Mouse (Mus musculus) hindbrain, embryonic 11.5 days (tissue): ENCODE measurements around the gene Sema4b. TPM values are rescaled to one million over a fixed set of nuclear protein-coding genes. Genes with fewer than 3 reads are reported as not detected.

ENCODE experiments used
- ATAC-seq: fragments of 200-750 bp; cut with Nextera tagmentation; 2 replicates; pipeline ENCODE4 v1.8.0; 2017; ENCODE audit warnings: mild to moderate bottlenecking, moderate TSS enrichment, moderate library complexity; ENCODE audit not compliant: low FRiP score
- DNase-seq: peaks from one replicate; pipeline ENCODE4 v3.0.0-alpha.2; 2015; ENCODE audit warnings: low spot score
- H3K27ac ChIP-seq: fragments of 300-500 bp; sonication (generic); 2 replicates; pipeline ENCODE4 v1.5.1; 2014; ENCODE audit warnings: mild to moderate bottlenecking, low read depth, low read length
- H3K27me3 ChIP-seq: fragments of 300-500 bp; sonication (generic); 2 replicates; pipeline ENCODE4 v1.6.1; 2014; ENCODE audit warnings: mild to moderate bottlenecking, low read length, moderate library complexity, mixed read lengths; ENCODE audit not compliant: control insufficient read depth, insufficient read depth
- H3K36me3 ChIP-seq: fragments of 300-500 bp; sonication (generic); 2 replicates; pipeline ENCODE4 v1.6.1; 2014; ENCODE audit warnings: mild to moderate bottlenecking, low read length, moderate library complexity, mixed read lengths; ENCODE audit not compliant: control insufficient read depth, insufficient read depth
- H3K4me1 ChIP-seq: fragments of 300-500 bp; sonication (generic); replicated peaks from 2 replicates; pipeline ENCODE4 v1.6.1; 2014; ENCODE audit warnings: low read length, mixed read lengths; ENCODE audit not compliant: control insufficient read depth, insufficient read depth
- H3K4me2 ChIP-seq: fragments of 300-500 bp; sonication (generic); replicated peaks from 2 replicates; pipeline ENCODE4 v1.6.1; 2014; ENCODE audit warnings: mild to moderate bottlenecking, low read depth, low read length
- H3K4me3 ChIP-seq: fragments of 300-500 bp; sonication (generic); 2 replicates; pipeline ENCODE4 v1.5.1; 2014; ENCODE audit warnings: low read depth, low read length
- H3K9ac ChIP-seq: fragments of 300-500 bp; sonication (generic); 2 replicates; pipeline ENCODE4 v1.6.1; 2014; ENCODE audit warnings: low read depth, low read length
- H3K9me3 ChIP-seq: fragments of 300-500 bp; sonication (generic); 2 replicates; pipeline ENCODE4 v1.6.1; 2016; ENCODE audit warnings: low read length; ENCODE audit not compliant: control insufficient read depth
- WGBS: fragments of 180-500 bp; shearing (Covaris S2); extraction: QIAGEN DNeasy Blood & Tissue Kit; methylation state at CpG from one replicate; pipeline ENCODE4 v1.1.7; 2014; 5-methylcytosine and 5-hydroxymethylcytosine counted together
- polyA plus RNA-seq: library from polyadenylated mRNA; unstranded; fragments of >200 nt; fragmentation: Nextera tagmentation; extraction: Ambion mirVana; gene quantifications from 2 replicates; pipeline ENCODE4 v1.2.1, GENCODE M21; 2014

Sema4b gene
- polyA plus RNA-seq, 1 experiment from 2014 or later: 15.6 TPM

DNA sequence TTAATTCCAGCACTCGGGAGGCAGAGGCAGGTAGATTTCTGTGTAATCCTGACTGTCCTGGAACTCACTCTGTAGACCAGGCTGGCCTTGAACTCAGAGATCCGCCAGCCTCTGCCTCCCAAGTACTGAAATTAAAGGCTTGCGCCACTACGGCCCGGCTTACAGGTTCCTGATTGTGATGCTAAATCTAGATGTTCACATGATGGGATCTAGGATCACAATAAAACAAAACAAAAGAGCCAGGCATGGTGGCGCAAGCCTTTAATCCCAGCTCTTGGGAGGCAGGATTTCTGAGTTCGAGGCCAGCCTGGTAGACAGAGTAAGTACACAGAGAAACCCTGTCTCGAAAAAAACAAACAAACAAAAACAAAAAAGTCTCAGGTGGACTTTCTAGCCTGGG is 33.9 kb upstream of the Sema4b start:
- no peaks in the 10 kb centered on the region for H3K27me3 ChIP-seq
- ATAC-seq: no peak
- H3K4me2 ChIP-seq: no peak overlapping the region
- DNase-seq: no peak
- no peaks in the 10 kb centered on the region for H3K4me1 ChIP-seq
- no peak overlapping the region for H3K9ac ChIP-seq
- WGBS: 93% methylated on average over 8 of the region's 8 CpGs
- H3K4me3 ChIP-seq: no peak overlapping the region
- H3K27ac ChIP-seq: no peak overlapping the region
- H3K9me3 ChIP-seq: no peaks in the 10 kb centered on the region
- no peaks in the 10 kb centered on the region for H3K36me3 ChIP-seq

DNA sequence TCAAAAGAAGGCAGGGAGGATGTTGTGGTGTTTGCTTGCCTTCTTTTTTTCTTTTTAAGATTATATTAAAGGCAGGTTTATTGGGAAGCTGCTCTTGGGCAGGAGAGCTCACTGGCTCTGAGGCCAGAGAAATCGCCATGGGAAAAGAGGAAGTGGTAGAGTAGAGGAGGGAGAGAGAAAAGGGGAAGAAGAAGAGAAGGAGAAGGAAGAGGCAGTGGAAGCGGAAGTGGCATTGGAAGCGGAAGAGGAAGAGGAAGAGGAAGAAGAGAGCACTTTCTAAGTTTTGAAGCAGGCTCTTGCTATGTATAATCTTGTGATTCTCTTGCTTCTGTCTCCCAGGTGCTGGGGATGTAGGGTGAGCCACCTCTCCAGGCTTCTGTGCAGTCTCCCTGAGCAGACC is 32.0 kb upstream of the Sema4b start:
- no peak for ATAC-seq
- H3K27me3 ChIP-seq: no peaks in the 10 kb centered on the region
- 87% methylated on average over 3 of the region's 3 CpGs for WGBS

DNA sequence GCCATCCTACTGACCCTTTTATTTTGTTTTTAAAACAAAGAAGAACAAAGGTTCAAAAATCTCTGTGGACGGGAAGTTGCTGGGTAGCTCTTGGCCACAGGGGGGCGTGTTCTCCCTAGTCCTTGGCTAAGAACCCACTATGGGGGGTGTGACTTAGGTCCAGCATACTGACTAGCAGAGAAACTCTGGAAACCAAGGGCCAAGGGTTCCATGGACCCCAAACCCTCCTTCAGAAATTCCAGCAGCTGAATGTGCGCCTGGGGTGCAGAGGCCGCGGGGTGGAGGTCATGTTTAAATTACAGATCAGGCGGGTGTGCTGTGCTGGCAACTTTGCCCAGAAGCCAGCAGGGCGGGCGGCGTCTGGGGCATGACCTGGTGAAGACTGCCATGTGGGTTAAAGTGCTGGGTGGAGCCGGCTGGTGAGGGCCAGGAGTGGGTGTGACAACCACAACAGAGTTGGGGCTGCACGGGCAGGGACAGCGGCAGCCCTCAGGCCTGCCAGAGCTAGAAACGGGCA is 29.9 kb upstream of the Sema4b start:
- H3K36me3 ChIP-seq: no peaks in the 10 kb centered on the region
- no peak overlapping the region for H3K9ac ChIP-seq
- ATAC-seq (no peak), DNase-seq (peak; percentile 77)
- H3K9me3 ChIP-seq: no peaks in the 10 kb centered on the region
- H3K27me3 ChIP-seq: no peaks in the 10 kb centered on the region
- H3K4me2 ChIP-seq: no peak overlapping the region
- no peaks in the 10 kb centered on the region for H3K4me1 ChIP-seq
- H3K4me3 ChIP-seq: no peak overlapping the region
- 47% methylated on average over 12 of the region's 13 CpGs for WGBS
- no peak overlapping the region for H3K27ac ChIP-seq

More for the DNA sequence above, 32.0 kb upstream of the Sema4b start:
- Histone ChIP-seq H3K9me3 (no peaks in the 10 kb centered on the region), H3K27ac (no peak overlapping the region), H3K9ac (no peak overlapping the region), H3K36me3 (no peaks in the 10 kb centered on the region), H3K4me2 (no peak overlapping the region), H3K4me1 (no peaks in the 10 kb centered on the region), H3K4me3 (no peak overlapping the region)
- no peak for DNase-seq

DNA sequence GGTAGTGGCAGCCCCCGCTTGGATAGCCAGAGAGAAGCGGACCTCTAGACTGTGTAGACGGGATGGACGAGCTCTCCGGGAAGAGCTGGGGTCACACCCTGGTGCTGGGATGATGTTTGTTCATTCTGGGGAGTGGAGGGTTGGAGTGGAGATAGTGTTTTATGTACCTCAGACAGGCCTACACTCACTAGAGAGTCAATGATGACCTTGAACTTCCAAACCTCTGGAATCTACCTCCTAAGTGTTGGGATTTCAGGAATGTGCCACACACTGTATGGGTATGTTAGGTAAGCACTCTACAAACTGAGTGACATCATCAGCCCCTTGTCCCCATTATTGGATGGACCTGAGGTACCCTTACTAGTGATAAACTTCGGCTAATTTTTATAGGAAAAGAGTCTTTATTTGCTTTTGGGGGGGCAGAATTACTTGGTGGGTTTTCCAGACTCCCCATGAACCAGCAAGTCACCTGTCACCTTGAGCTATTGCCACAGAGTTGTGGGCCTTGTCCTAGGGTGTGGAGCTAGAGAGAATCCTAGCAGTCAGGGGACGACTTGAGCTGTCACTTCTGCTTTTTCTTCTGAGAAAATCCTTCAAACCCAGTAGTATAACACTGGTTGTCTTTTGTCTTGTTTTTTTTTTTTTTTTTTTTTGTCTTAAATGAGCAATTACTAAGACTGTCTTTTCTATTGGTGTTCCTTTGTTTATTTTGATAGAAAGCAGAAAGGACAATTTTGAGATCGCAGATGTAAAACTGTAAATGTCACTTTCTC is 28.0 kb upstream of the Sema4b start:
- Histone ChIP-seq H3K27ac (no peak overlapping the region), H3K36me3 (no peaks in the 10 kb centered on the region), H3K4me1 (no peaks in the 10 kb centered on the region), H3K4me3 (no peak overlapping the region), H3K4me2 (no peak overlapping the region), H3K9ac (no peak overlapping the region), H3K9me3 (no peaks in the 10 kb centered on the region), H3K27me3 (no peaks in the 10 kb centered on the region)
- ATAC-seq (no peak), DNase-seq (no peak)
- WGBS: 85% methylated on average over 8 of the region's 8 CpGs

DNA sequence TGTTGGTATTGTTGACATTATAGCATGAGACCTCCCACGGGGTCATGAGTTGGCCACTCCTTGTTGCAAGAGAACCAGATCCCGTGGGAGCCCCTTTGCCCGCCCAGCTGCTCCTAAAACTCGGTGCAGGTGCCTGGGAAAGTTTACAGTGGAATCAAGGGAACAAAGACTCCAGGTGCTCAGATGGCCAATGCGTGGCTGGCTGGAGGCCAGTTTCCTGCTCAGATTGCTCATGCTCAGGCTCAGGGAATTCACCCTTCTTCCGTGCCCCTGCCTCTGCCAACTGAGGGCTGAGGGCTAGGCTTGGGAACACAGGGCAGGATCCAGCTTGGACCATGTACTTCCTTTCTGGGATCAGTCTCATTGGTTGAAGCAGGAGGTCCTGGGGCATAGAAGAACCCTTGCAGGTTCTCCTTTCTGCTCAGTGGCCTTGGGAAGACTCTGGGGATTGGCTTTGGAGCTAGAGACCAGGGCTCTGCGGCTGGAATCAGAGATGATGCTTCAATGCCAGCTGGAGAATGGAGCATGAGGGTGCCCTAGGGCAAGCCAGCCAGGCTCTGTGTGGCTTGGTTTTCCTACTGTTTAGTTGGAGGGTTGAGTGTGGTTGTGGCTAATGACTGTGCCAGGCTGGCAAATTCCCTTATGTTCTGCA is 26.2 kb upstream of the Sema4b start:
- Histone ChIP-seq H3K36me3 (no peaks in the 10 kb centered on the region), H3K4me2 (no peak overlapping the region), H3K27ac (no peak overlapping the region), H3K9ac (no peak overlapping the region), H3K9me3 (no peaks in the 10 kb centered on the region), H3K27me3 (no peaks in the 10 kb centered on the region), H3K4me1 (no peaks in the 10 kb centered on the region), H3K4me3 (no peak overlapping the region)
- WGBS: 79% methylated on average over 7 of the region's 7 CpGs
- no peak for ATAC-seq
- no peak for DNase-seq

DNA sequence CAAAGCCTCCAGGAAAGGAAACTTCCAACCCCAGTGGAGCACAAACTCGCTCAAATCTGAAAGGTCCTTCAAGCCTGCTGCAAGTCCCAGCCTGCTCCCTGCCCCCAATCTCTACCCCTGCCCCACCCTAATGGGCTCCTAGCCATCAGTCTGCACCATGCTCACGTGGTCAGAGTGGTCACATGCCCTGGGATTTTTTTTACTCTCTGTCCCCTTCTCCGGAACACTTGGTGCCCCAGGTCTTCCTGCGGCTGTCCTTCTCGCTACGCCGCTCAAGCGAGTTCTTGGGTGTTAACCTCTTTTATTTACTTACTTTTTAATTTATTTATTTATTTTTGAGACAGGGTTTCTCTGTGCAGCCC is 25.7 kb upstream of the Sema4b start:
- 75% methylated on average over 8 of the region's 8 CpGs for WGBS
- Histone ChIP-seq H3K9ac (no peak overlapping the region), H3K4me1 (no peaks in the 10 kb centered on the region), H3K27ac (no peak overlapping the region), H3K4me2 (no peak overlapping the region), H3K4me3 (no peak overlapping the region), H3K9me3 (no peaks in the 10 kb centered on the region), H3K36me3 (no peaks in the 10 kb centered on the region), H3K27me3 (no peaks in the 10 kb centered on the region)
- ATAC-seq (no peak), DNase-seq (no peak)

DNA sequence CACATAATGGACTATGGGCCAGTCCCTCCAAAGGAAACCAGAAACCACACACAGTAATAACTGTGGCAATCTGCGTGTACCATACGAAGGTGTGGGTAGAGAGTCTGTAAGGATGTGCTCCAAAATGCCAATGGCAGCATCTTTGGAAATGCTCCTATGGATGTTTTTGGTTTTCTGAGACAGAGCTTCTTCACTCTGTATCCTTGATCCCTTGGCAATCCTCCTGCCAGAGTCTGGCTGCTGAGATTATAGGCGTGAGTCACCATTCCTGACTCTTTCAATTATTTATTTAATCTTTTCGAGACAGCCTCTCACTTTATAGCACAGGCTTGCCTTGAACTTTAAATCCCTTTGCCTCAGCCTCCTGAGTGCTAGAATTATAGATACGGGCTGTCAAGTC is 21.2 kb upstream of the Sema4b start:
- no peaks in the 10 kb centered on the region for H3K4me1 ChIP-seq
- 87% methylated on average over 5 of the region's 5 CpGs for WGBS
- DNase-seq: no peak
- H3K9ac ChIP-seq: no peak overlapping the region
- H3K4me2 ChIP-seq: no peak overlapping the region
- no peaks in the 10 kb centered on the region for H3K27me3 ChIP-seq
- no peak overlapping the region for H3K4me3 ChIP-seq
- H3K27ac ChIP-seq: no peak overlapping the region
- no peak for ATAC-seq
- no peaks in the 10 kb centered on the region for H3K9me3 ChIP-seq
- H3K36me3 ChIP-seq: no peaks in the 10 kb centered on the region

DNA sequence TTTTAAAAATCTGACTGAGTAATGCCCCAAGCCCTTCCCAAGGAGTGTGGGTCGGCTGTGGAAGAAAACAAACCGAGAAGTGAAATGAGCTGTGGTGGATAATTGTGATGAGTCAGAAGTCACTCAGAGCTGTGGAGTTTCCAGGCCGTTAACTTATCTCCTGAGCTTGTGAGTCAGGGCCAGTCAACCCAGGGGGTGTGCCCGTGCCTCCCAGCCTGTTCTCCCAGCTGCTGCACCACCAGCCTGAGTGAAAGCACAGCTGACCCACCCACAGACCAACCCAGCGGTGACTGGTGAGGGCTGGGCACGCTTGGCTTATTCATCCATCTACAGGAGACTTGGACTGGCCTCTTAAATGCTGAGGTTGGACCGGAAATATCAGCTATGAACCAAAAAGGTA is 19.9 kb upstream of the Sema4b start:
- no peak for DNase-seq
- H3K4me2 ChIP-seq: no peak overlapping the region
- ATAC-seq: no peak
- no peak overlapping the region for H3K27ac ChIP-seq
- no peaks in the 10 kb centered on the region for H3K9me3 ChIP-seq
- no peaks in the 10 kb centered on the region for H3K27me3 ChIP-seq
- 71% methylated on average over 7 of the region's 7 CpGs for WGBS
- no peaks in the 10 kb centered on the region for H3K4me1 ChIP-seq
- H3K36me3 ChIP-seq: no peaks in the 10 kb centered on the region
- no peak overlapping the region for H3K4me3 ChIP-seq
- H3K9ac ChIP-seq: no peak overlapping the region

DNA sequence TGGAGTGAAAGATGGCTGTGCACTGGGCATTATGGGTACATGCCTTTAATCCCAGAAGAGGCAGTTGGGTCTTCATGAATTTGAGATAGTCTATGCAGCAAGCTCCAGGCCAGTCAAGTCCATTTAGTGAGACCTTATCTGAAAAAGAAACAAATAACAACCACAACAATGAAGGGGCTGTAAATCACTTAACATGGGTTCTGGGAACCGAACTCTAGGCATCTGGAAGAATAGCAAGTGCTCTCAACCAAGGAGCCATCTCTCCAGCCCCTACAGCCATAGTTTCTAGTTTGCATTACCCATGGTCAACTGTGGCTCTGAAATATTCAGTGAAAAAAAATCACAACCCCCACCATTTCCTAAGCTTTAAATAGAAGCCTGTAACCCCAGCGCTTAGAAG is 16.8 kb upstream of the Sema4b start:
- WGBS: 82% methylated on average over 2 of the region's 2 CpGs
- Histone ChIP-seq H3K27me3 (no peaks in the 10 kb centered on the region), H3K4me3 (no peak overlapping the region), H3K4me2 (no peak overlapping the region), H3K9me3 (no peaks in the 10 kb centered on the region), H3K27ac (no peak overlapping the region), H3K4me1 (no peaks in the 10 kb centered on the region; the same call in 1 of the 2 replicates), H3K9ac (no peak overlapping the region), H3K36me3 (no peaks in the 10 kb centered on the region)
- ATAC-seq: no peak
- no peak for DNase-seq
